Mouse (Mus musculus) megakaryocyte progenitor cell, adult 5-6 weeks (primary cell): ENCODE data around the gene Lefty1. TPM values are rescaled to one million over a fixed set of nuclear protein-coding genes. Genes with fewer than 3 reads are reported as not detected.

ENCODE experiments used
- ATAC-seq: replicated peaks from 2 replicates; pipeline ENCODE4 v1.8.0; 2016; ENCODE audit warnings: mild to moderate bottlenecking, moderate TSS enrichment, inconsistent platforms; ENCODE audit not compliant: poor library complexity
- total RNA-seq, 2 experiments: library from RNA; stranded (forward) in 1 of 2; stranded (reverse) in 1 of 2; fragments of 157-497, 149-512 nt in 1 of 2; fragments of 200-1000 nt in 1 of 2; gene quantifications; 2 replicates each; pipeline versions ENCODE4 v1.2.3 to v1.2.4; 2015 to 2017

Gene Lefty1
- total RNA-seq (2015) (0.90 and 1.7 TPM in 2 replicates), total RNA-seq (2017) (0.27 TPM in 1 of 2 replicates, not detected in the other)

DNA sequence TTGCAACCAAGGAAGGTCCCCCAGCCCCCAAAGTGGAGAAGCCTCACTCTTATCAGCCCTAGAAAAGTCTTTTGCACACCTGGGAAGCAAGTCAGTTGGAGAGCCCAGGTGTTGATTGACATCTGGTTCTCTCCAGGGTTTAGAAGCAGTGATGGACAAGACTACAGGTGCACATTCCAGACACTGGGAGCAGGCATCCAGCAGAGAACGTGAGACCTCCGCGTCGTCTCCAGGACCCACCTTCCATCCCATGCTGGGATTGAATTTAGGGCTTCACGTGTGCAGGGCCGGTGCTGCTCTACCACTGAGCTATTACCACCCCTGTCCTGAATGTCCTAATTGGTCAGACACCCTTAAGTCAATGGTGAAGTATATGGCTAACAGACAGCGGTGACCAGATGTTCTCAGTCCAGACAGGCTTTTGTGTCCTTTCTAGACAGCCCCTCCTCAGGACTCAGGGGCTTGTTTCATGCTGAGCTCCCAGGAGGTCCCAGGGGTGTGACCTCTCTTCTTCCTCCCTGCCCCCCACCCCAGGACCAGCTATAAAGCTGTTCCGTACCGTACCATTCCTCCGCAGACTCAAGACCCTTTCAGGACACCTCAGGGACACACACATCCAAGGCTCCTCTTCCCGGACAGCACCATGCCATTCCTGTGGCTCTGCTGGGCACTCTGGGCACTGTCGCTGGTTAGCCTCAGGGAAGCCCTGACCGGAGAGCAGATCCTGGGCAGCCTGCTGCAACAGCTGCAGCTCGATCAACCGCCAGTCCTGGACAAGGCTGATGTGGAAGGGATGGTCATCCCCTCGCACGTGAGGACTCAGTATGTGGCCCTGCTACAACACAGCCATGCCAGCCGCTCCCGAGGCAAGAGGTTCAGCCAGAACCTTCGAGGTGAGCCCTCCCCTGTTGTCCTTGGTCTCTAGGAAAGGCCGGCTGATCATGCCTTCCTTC, at the start of gene Lefty1:
Gene Lefty1 (plus strand): TSS at position 556 of the 953 bp plus-strand sequence.
- ATAC-seq: no peak

- peak; percentile 52 for ATAC-seq
These were observed 46.2 kb upstream of the Lefty1 start for GRCm38 (mm10) chr1:180888556-180889042.

GRCm38 (mm10) chr1:180889172-180889571, 45.6 kb upstream of the Lefty1 start:
- ATAC-seq: no peak

DNA sequence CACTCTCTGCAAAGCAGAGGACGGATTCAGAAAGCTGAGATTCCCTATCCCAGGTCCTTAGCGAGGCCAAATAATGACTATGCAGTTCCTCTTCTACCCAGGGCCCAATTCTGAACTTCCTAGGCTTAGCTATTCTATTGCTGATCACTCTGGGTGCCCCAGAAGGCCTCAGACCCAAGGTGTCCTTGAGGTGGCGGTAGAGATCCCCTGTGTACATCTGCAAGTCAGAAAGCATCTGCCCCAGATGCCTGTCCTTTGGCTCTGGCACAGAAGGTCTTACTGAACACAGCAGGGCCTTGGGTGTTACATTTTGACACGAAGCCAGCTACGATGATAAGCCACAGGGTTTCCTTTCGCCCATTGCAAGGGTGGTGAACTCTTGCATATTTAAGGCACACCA, 45.0 kb upstream of the Lefty1 start:
- ATAC-seq: peak; percentile 73

- no peak for ATAC-seq
These were observed 42.0 kb upstream of the Lefty1 start, which contains the start of gene Lefty2 for GRCm38 (mm10) chr1:180892808-180893207. Gene Lefty2, plus strand, starts transcription at chr1:180893108.

- ATAC-seq: peak; percentile 18
These were observed 40.5 kb upstream of the Lefty1 start for GRCm38 (mm10) chr1:180894088-180894987.

GRCm38 (mm10) chr1:180901107-180901506, 33.7 kb upstream of the Lefty1 start:
- 0 out of 2 replicates have a peak, but pooled peaks have one; percentile 23 for ATAC-seq

DNA sequence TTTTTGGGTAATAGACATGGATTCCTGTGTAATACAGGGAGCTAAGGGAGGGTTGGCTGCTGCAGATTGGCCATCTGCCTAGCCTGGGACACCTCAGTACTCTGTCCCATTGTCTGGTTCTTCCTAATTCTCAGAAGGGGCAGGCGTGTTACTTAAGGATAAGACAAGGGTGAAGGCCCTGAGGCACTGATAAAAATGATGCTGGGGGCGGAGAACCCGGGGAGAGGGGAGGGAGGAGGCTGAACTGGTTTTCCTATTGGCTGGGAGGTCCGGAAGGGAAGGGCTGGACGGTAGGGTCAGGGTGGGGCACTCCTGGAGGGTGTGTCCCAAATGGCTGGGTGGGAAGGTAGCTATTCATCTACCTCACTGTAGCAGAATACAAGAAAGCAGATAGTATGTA, 31.9 kb upstream of the Lefty1 start:
- peak; percentile 81 for ATAC-seq

DNA sequence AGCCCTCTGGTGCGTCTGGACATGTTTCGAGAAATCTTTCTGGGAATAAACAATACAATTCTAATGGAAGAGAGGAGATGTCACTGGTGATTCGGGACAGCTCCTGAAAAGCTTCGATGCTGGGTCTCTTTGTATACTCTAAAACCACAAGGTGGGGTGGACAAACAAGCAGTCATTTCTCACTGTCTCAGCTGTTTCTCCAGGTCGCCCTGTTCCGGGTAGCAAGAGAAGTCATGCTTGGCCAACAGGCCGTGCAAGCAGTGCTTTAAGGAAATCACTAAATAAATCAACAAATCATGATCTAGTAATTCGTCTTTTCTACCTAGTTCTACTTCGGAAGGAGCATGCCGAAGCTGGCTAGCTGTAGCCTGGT, 31.2 kb upstream of the Lefty1 start:
- no peak for ATAC-seq

DNA sequence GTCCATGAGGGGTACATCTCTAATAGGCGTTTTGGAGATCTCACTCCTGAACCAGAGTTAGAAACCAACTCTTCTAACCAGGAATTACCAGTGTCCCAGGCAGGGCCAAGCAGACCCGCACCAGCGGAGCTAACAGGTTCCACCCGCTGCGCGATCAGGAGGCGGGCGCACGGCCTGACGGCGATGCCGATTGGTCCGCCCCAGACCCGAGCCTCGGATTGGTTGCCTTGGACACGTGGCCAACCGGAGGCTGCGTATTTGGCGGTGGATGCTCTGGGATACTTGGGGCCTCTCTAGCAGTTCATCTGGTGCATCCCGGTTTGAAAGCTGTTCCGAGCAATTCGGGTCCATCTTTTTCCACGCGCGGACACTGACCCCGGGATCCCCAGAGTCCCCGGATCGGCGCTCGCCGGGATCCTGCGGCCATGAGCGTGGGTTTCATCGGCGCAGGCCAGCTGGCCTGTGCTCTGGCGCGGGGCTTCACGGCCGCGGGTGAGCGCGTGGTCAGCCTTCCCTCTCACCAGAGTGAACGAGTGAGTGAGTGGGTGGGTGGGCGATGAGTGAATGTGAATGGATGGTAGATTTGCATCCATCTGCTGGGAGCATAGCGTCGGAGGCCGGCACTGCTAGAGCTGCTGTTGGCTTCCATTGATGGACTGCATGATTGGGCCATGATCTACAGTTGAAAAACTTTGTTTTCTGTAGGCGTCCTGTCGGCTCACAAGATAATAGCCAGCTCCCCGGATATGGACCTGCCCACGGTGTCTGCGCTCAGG, 30.6 kb upstream of the Lefty1 start, which contains the start of gene Pycr2:
Gene Pycr2 (plus strand): TSS at position 255 of the 776 bp plus-strand sequence.
- peak; percentile 79 for ATAC-seq

- ATAC-seq: no peak; the same call in 1 of the 2 replicates
These were observed 30.1 kb upstream of the Lefty1 start for GRCm38 (mm10) chr1:180904815-180905080.

GRCm38 (mm10) chr1:180905307-180905706, 29.5 kb upstream of the Lefty1 start:
- no peak for ATAC-seq

DNA sequence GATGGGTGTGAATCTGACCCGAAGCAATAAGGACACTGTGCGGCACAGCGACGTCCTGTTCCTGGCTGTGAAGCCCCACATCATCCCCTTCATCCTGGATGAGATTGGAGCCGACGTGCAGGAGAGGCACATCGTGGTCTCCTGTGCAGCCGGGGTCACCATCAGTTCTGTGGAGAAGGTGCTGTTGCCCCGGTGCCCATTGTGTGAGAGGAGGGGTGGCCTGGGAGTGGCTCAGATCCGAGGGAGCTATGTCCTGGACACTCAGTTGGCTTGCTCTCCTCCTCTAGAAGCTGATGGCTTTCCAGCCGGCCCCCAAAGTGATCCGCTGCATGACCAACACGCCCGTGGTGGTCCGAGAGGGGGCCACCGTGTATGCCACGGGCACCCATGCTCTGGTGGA, 28.9 kb upstream of the Lefty1 start:
- no peak for ATAC-seq

DNA sequence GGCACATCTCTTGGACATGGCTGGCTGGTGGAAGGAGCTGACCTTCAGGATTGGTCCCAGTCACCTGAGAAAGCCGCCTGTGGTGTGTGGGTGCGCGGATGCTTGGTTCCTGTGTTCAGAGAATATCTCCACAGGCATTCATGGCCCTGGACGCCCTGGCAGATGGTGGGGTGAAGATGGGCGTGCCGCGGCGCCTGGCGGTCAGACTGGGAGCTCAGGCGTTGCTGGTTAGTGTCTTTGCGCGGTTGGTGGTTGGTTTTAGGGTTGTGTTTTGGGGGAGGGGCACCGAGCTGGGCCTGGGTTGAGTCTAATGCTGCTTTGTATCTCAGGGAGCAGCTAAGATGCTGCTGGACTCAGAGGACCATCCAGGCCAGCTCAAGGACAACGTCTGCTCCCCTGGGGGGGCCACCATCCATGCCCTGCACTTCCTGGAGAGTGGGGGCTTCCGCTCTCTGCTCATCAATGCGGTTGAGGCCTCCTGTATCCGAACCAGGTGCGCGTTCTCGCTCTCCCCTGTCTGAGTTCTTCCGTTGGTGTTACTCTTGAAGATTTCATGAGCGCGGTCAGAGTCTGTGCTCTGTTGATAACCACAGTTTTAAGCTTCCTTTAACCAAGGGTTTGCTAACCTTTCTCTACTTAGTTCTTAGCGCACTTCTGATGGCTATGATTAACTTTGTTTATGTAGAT, 28.2 kb upstream of the Lefty1 start:
- no peak for ATAC-seq

DNA sequence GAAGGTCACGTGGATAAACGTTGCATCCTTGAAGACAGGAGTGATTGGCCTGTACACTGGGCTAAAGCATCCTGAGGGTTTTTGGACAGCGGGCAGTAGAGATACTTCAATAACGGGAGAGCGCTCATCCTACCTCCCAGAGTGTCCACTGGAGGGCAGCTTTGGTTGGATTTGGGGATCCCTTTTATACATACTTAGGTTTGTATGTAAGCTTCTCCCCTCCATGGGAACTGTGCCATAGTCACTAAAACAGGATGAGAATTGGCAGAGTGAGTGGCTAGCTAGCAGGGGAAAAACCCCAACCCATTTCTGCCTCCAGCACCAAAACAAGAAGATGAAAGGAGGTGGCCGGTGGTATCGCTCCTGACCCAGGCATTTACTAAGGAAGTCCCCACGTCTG, 23.7 kb upstream of the Lefty1 start:
- ATAC-seq: peak; percentile 34; the same call in 1 of the 2 replicates

- ATAC-seq: peak; percentile 75
These were observed 23.1 kb upstream of the Lefty1 start for GRCm38 (mm10) chr1:180911653-180912287.

DNA sequence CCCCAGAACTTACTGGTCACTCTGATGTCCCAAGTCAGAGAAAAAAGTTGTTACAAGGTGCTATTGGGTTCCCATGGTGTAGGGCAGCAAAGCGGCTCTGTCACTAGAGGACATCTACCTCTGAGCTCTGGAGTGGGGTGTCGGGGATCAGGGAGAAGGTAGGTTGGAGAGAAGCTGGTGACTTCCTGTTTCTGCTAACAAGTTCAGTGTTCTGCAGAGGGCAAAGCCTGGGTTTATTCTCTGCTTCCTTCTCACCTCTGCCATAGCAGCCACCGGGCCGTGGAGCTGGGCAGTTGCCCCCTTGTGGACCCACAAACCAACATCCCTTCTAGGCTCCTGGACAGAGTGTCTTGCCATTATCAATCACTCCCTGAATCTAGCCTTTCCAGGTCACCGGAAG, 22.0 kb upstream of the Lefty1 start:
- ATAC-seq: no peak

- no peak for ATAC-seq
These were observed 21.0 kb upstream of the Lefty1 start for GRCm38 (mm10) chr1:180913797-180914196.

GRCm38 (mm10) chr1:180916425-180916824, 18.4 kb upstream of the Lefty1 start:
- ATAC-seq: no peak
